ENCODE assay signal across 9 mouse cellular contexts in the genomic region with DNA sequence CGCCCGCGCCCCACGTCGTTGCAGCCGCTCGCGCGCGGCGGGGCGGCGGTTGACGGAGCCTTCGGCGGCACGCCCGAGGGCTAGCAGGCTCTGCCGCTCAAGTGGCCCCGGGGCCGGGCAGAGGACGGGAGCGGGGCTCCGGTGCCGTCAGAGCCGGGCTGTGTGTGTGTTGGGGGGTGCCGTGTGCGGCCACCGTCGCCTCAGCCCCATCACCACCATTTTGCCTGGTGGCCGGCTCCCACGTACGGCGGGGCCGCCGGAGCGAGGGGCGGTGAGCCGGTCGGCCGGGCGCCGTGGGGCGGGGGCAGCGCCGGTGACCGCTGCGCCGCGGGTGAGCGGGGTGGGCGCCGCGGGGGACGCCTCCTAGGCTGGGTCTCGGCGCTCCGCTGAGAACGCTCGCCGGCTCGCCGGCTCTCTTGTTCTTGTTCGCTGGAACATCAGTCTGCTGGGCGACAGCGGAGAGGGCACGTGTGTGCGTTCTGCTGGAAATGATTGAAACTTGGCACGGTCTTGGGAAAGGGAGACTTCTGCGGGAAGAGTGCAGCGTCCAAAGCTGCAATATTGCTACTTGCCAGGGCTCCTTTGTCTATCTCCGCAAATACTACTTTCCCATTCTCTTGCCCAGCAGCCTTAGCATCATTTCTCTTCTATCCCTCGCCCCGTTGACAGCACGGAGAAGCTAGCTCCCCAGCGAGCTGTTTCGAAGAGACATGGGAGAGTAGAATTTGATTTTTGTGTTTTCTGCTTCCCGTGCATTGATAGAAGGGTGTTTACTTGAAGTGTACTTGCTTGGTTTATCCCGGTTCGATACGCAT. TPM values are rescaled to one million over a fixed set of nuclear protein-coding genes. Genes with fewer than 3 reads are reported as not detected.
DNase-seq lines count a peak whose midpoint lies in the region; ATAC-seq and TF ChIP-seq lines count a peak whose summit lies in the region.
"Had no signal": no experiment of that assay in that cellular context is flagged by ENCODE, and none has a peak within 500 bp of the region (broad histone marks: within the 10 kb centered on the region; RNA-seq: fewer than 3 reads in every experiment).

No protein-coding gene starts in this region.

- H3K9ac ChIP-seq in heart, embryonic 11.5 days (ENCODE audit: low read depth, low read length): peak overlapping the region; percentile 77

- ATAC-seq in heart, embryonic 11.5 days (replicated peaks; ENCODE audit: insufficient number of reproducible peaks, low FRiP score, low TSS enrichment): peak; percentile 67

- intact Hi-C loops in heart, postnatal 36 days (cut with DNase I): no loop called here

- H3K4me3 ChIP-seq in heart, embryonic 11.5 days (ENCODE audit: low read depth, low read length): peak overlapping the region; percentile 61
- peak overlapping the region; percentile 68 for H3K4me3 ChIP-seq in layer of hippocampus, adult 2 months

- 16% methylated on average over 71 of the region's 81 CpGs for WGBS in heart, embryonic 11.5 days (ENCODE audit: insufficient replicate concordance)

- H3K4me1 ChIP-seq in heart, embryonic 11.5 days (ENCODE audit: control insufficient read depth, insufficient read depth, low read length): no peaks in the 10 kb centered on the region

- H3K27ac ChIP-seq in heart, embryonic 11.5 days (ENCODE audit: low read depth, low read length): peak overlapping the region; percentile 75; the same call in 1 of the 2 replicates
- H3K27ac ChIP-seq in layer of hippocampus, adult 2 months: peak overlapping the region; percentile 73; the same call in 1 of the 2 replicates

- TF ChIP-seq CTCF in layer of hippocampus, adult 2 months (conservative IDR thresholded peaks at IDR 0.05): no peak

- no peaks in the 10 kb centered on the region for H3K27me3 ChIP-seq in heart, embryonic 11.5 days (ENCODE audit: control insufficient read depth, insufficient read depth, low read length)
- H3K27me3 ChIP-seq: CH12.LX had no signal

- no peak for DNase-seq in heart, adult 9 months (ENCODE audit: low spot score in 2 of 2)
- peak; percentile 43 for DNase-seq in embryo, embryonic 9.5 days (ENCODE audit: extremely low spot score)
- peak; percentile 1 to 12 for DNase-seq in heart, postnatal 36 days
- DNase-seq in layer of hippocampus, adult 2 months (ENCODE audit: low spot score in 2 of 2): peak in 1 of 2 experiments; percentile 18
- peak; percentile 3 to 4 for DNase-seq in lung, adult 18-20 months
- DNase-seq in ovary, postnatal 36 days (ENCODE audit: low spot score): peak; percentile 39
- no peak for DNase-seq in spleen, adult 18-20 months

- H3K4me2 ChIP-seq in heart, embryonic 11.5 days: peak overlapping the region; percentile 59

- H3K9me3 ChIP-seq in heart, embryonic 11.5 days (replicated peaks; ENCODE audit: control insufficient read depth, low read length): no peaks in the 10 kb centered on the region

- H3K36me3 ChIP-seq in heart, embryonic 11.5 days (ENCODE audit: control insufficient read depth, insufficient read depth, low read length): no peaks in the 10 kb centered on the region

RNA-seq across cellular contexts. Expression of gene Zfp711, which starts 1.2 kb away (rescaled TPM):
- polyA plus RNA-seq in heart, embryonic 11.5 days (2014; fragmentation: Nextera tagmentation; extraction: Ambion mirVana): 8.6 and 11.8 TPM in 2 replicates
- total RNA-seq in heart, postnatal 36 days (2021): under 1 TPM; 0.42 to 0.62 TPM
- 1 to 10 TPM; 8.7 to 9.8 TPM for total RNA-seq in layer of hippocampus, adult 2 months (2021)
- total RNA-seq: CH12.LX had no signal

Comparison
In these comparisons a context has a peak if more than half of its experiments do, and no peak if none do; other contexts are left out.
1. DNase-seq: peak in embryo, embryonic 9.5 days (single experiment), heart, postnatal 36 days (2 of 2), lung, adult 18-20 months (2 of 2) and ovary, postnatal 36 days (single experiment); none in heart, adult 9 months (0 of 2) and spleen, adult 18-20 months (0 of 2).
2. RNA of gene Zfp711, which starts 1.2 kb away (total RNA-seq): 8.7 to 9.8 TPM in layer of hippocampus, adult 2 months; 0.42 to 0.62 TPM in heart, postnatal 36 days; every median in the first group is over 4 times any median in the second.